Mouse (Mus musculus) heart, embryonic 11.5 days (tissue): ENCODE data around the gene Trim28. TPM values are rescaled to one million over a fixed set of nuclear protein-coding genes. Genes with fewer than 3 reads are reported as not detected.

ENCODE experiments used
- ATAC-seq: fragments of 200-750 bp; cut with Nextera tagmentation; replicated peaks from 2 replicates; pipeline ENCODE4 v1.8.0; 2017; ENCODE audit warnings: moderate library complexity; ENCODE audit not compliant: insufficient number of reproducible peaks, low FRiP score, low TSS enrichment
- H3K27ac ChIP-seq: fragments of 300-500 bp; sonication (generic); 2 replicates; pipeline ENCODE4 v1.5.1; 2014; ENCODE audit warnings: mild to moderate bottlenecking, low read depth, low read length
- H3K27me3 ChIP-seq: fragments of 300-500 bp; sonication (generic); 2 replicates; pipeline ENCODE4 v1.6.1; 2014; ENCODE audit warnings: mild to moderate bottlenecking, low read length, mixed read lengths; ENCODE audit not compliant: control insufficient read depth, insufficient read depth
- H3K36me3 ChIP-seq: fragments of 300-500 bp; sonication (generic); 2 replicates; pipeline ENCODE4 v1.6.1; 2014; ENCODE audit warnings: mild to moderate bottlenecking, low read length, moderate library complexity, mixed read lengths; ENCODE audit not compliant: control insufficient read depth, insufficient read depth
- H3K4me1 ChIP-seq: fragments of 300-500 bp; sonication (generic); 2 replicates; pipeline ENCODE4 v1.6.1; 2014; ENCODE audit warnings: low read length; ENCODE audit not compliant: control insufficient read depth, insufficient read depth
- H3K4me2 ChIP-seq: fragments of 300-500 bp; sonication (generic); 2 replicates; pipeline ENCODE4 v1.6.1; 2014; ENCODE audit warnings: mild to moderate bottlenecking, moderate library complexity
- H3K4me3 ChIP-seq: fragments of 300-500 bp; sonication (generic); 2 replicates; pipeline ENCODE4 v1.5.1; 2014; ENCODE audit warnings: low read depth, low read length
- H3K9ac ChIP-seq: fragments of 300-500 bp; sonication (generic); 2 replicates; pipeline ENCODE4 v1.6.1; 2014; ENCODE audit warnings: mild to moderate bottlenecking, low read depth, low read length, moderate library complexity
- H3K9me3 ChIP-seq: fragments of 300-500 bp; sonication (generic); replicated peaks from 2 replicates; pipeline ENCODE4 v1.6.1; 2016; ENCODE audit warnings: low read length; ENCODE audit not compliant: control insufficient read depth
- WGBS: fragments of 180-500 bp; shearing (Covaris S2); extraction: QIAGEN DNeasy Blood & Tissue Kit; methylation state at CpG from one replicate; pipeline ENCODE4 v1.1.7; 2014; ENCODE audit not compliant: insufficient replicate concordance; 5-methylcytosine and 5-hydroxymethylcytosine counted together
- polyA plus RNA-seq: library from polyadenylated mRNA; unstranded; fragments of >200 nt; fragmentation: Nextera tagmentation; extraction: Ambion mirVana; gene quantifications from 2 replicates; pipeline ENCODE4 v1.2.1, GENCODE M21; 2014

Gene Trim28
- polyA plus RNA-seq, 1 experiment from 2014 or later, result 256 TPM

DNA sequence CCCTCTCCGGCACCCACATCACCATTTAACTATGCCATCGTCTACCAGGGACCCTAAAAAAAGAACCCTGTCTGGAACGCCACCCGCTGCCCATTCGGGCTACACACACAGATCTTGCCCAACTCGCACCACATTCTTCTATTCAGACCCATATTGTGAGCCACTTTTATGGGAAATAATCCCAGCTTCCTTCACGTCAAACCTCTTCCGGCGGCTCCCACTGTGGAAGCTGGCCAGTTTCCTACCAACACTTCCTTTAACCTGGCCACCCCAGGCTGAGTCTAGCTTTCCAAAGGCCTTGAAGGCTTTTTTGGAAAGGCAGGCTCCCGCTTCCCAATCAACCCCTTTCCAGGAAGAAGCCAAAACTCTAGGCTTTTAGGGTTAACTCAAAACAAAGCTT is 7.6 kb downstream of the Trim28 start:
- H3K4me2 ChIP-seq, result no peak overlapping the region
- peaks cover 14% of the 10 kb centered on the region for H3K27me3 ChIP-seq
- no peak for ATAC-seq
- H3K36me3 ChIP-seq, result no peaks in the 10 kb centered on the region
- no peak overlapping the region for H3K4me3 ChIP-seq
- WGBS, result 84% methylated on average over 10 of the region's 10 CpGs
- H3K9me3 ChIP-seq, result no peaks in the 10 kb centered on the region
- no peak overlapping the region for H3K9ac ChIP-seq
- peaks cover 13% of the 10 kb centered on the region; the same call in 1 of the 2 replicates for H3K4me1 ChIP-seq
- H3K27ac ChIP-seq, result no peak overlapping the region

DNA sequence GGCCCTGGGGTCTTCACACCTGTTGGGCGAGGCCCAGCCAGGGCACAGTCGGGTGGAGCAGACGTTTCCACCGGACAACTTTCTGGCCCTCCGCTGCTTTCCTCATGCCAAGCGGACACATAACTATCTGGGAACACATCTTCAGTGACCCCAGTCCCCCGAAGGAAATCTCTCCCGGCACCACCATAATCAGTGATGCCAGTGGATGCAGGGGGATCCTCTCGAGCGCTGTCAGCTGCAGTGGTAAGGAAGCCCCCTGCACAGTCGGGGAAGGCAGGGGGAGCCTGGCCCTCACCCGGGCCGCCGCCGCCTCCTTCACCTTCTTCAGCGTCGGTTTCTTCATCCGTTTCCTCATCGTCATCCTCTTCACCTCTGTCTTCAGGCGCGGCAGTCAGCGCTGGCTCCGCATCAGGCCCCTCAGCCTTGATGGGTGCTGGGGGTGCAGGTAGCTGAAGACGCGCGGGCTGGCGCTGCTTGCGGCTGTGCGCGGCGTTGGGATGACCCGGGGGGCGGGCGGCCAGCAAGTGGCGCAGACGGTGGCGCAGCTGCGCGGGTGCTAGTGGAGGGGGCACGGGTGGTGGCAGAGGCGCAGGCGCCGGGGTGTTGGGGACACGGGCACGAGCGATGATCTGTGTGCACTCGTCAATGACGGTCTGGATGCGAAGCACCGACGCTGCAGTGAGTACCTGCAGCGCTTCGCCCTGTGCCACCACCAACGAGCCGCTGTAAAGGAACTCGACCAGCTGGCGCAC is 8.6 kb downstream of the Trim28 start:
- Histone ChIP-seq H3K36me3 (no peaks in the 10 kb centered on the region), H3K9me3 (no peaks in the 10 kb centered on the region), H3K4me2 (peak overlapping the region; percentile 44), H3K9ac (peak overlapping the region; percentile 58; the same call in 1 of the 2 replicates), H3K4me3 (peak overlapping the region; percentile 19; the same call in 1 of the 2 replicates), H3K4me1 (peaks cover 13% of the 10 kb centered on the region; the same call in 1 of the 2 replicates), H3K27ac (no peak overlapping the region), H3K27me3 (peaks cover 14% of the 10 kb centered on the region)
- 30% methylated on average over 57 of the region's 57 CpGs for WGBS
- no peak for ATAC-seq

DNA sequence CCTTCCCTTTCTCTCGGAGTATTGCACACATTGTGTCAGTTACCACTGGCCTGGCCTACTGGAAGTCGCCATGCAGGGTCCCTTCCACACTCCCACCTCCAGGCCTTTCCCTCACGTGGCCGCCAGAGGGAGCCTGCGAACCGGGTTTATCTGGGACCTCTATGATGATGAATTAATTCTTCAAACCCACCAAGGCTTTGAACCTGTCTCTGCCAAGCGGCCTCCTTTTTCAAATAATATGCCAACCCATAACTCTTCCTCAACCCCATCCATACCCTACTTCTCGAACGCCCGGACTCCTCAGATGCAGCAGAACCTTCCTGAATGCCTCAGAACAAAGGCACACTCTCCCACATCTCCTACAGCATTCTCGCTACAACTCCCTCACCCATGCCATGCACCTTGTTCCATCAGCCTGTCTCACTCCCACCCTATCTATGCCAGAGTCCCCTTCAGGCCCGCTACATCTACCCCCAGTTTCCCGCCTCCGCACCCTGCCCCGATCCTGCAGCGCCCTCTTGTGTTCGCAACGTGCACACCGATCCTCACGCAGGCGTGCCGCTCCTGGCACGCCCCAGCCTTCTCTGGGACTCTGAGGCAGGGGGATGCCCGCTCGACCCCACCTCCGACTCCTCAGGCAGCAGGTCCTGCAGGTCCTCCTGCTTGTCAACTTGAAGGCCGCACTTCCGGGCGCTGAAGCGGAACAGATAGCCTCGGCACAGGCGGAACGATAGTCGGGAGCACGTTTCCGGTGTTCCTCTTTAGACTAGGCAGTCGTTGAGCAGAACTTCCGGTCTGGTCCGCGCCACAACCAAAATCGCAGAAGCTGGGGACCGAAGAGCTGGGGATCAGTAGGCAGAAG is 10.5 kb downstream of the Trim28 start:
- peaks cover 13% of the 10 kb centered on the region; the same call in 1 of the 2 replicates for H3K4me1 ChIP-seq
- peaks cover 14% of the 10 kb centered on the region for H3K27me3 ChIP-seq
- peak overlapping the region; percentile 70 for H3K4me3 ChIP-seq
- peak overlapping the region; percentile 93 for H3K4me2 ChIP-seq
- peak overlapping the region; percentile 91 for H3K9ac ChIP-seq
- H3K9me3 ChIP-seq, result no peaks in the 10 kb centered on the region
- WGBS, result 1% methylated on average over 42 of the region's 42 CpGs
- ATAC-seq, result peak; percentile 81
- no peaks in the 10 kb centered on the region for H3K36me3 ChIP-seq
- peak overlapping the region; percentile 94 for H3K27ac ChIP-seq

DNA sequence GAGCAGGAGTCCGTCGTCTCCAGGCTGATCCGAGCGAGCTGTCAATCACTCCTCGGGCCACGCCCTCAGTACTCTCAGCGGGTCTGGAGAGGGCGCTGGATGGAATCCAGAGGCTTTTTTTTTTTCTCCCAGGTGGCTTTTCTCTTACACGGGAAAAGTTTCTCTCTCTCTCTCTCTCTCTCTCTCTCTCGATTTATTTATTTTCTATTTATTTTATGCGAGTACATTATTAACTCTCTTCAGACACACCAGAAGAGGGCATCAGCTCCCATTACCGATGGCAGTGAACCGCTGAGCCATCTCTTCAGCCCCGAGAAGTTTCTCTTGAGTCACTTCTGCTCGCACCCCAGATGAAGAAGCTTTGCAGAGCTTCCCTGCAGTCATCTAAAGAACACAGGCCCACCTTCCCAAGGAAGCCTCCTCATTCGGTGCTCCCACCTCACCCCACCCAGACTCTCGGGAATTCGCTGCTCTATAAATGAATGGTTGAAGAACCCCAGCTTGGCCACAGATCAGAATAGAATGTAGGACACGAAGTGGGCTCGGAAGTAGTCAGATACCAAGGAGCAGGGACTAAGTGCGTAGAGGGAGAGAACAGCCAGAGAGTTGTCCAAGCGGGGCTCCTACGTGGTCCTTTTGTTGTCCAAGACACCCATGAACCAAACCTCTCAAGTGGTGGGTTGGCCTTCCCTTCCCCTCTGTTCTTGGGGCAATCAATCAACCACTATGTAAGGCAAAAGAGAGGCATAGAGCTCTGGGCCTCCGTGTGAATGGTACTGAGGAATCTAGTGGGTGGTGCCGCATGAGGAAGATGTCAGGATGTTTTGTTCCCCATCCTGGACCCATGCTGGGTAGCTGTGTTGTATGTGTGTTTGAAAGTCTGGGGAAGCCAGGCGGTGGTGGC is 11.3 kb downstream of the Trim28 start, which contains the start of gene Zbtb45:
Zbtb45 (minus strand) TSS at position 30 of the 904 bp plus-strand sequence.
- no peaks in the 10 kb centered on the region for H3K36me3 ChIP-seq
- 15% methylated on average over 26 of the region's 26 CpGs for WGBS
- peak within 1 kb of the TSS; percentile 70 for H3K4me3 ChIP-seq
- H3K4me1 ChIP-seq, result peaks cover 13% of the 10 kb centered on the region; the same call in 1 of the 2 replicates
- peaks cover 14% of the 10 kb centered on the region for H3K27me3 ChIP-seq
- no peak; the same call in 1 of the 2 replicates for ATAC-seq
- peak within 1 kb of the TSS; percentile 94 for H3K27ac ChIP-seq
- H3K9me3 ChIP-seq, result no peaks in the 10 kb centered on the region
- peak within 1 kb of the TSS; percentile 93 for H3K4me2 ChIP-seq
- H3K9ac ChIP-seq, result peak within 1 kb of the TSS; percentile 91

DNA sequence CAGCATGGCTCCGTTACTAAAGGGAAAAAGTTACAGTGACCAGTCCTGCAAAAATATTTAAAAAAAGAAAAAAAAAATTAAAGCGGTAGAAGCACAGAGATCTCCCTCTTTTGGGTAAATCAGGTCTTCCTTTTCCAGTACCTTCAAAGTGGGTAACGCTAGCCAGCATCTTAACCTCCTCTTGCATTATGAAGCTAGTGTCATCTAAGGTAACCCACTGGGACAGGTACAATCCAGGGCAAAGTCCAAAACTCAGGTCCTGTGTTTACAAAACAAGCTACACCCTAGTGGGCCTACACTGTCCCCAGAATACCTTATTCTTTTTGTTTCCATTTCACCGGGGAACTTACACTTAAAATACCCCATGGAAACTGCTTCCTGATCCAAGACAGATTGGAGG is 14.8 kb downstream of the Trim28 start:
- Histone ChIP-seq H3K4me2 (no peak overlapping the region), H3K36me3 (no peaks in the 10 kb centered on the region), H3K9ac (no peak overlapping the region), H3K27ac (no peak overlapping the region), H3K27me3 (no peaks in the 10 kb centered on the region), H3K4me3 (no peak overlapping the region), H3K4me1 (peaks cover 6% of the 10 kb centered on the region; the same call in 1 of the 2 replicates), H3K9me3 (no peaks in the 10 kb centered on the region)
- ATAC-seq, result no peak
- 59% methylated on average over 4 of the region's 4 CpGs for WGBS

DNA sequence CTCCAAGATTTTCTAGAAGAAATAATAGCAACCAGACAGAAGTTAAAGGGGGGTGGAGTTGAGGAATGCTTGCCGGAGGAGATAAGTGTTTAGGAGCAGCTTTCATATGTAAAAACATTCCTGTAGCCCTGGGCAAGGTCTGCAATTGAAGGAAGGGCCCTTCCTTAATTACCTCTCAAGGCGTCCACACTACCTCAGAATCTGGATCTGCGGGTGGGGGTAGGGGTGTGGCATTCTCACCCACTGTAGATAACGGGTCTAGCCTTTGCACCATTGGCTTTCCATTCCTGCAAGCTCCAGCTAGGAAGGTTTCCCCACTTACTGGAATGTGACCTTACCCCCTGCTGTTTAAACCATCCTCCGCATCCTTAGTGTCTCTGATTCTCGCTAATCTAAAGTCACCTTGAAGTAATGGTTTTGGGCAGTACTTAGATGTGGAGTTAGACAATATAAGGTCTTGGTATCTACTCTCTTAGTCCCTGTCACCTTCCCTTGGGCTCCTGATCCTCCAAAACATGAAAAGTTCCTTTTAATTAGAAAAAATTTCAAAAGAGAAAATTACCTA is 15.4 kb downstream of the Trim28 start:
- Histone ChIP-seq H3K27ac (no peak overlapping the region), H3K4me3 (no peak overlapping the region), H3K4me1 (peaks cover 6% of the 10 kb centered on the region; the same call in 1 of the 2 replicates), H3K9ac (no peak overlapping the region), H3K36me3 (no peaks in the 10 kb centered on the region), H3K9me3 (no peaks in the 10 kb centered on the region), H3K27me3 (no peaks in the 10 kb centered on the region), H3K4me2 (no peak overlapping the region)
- 26% methylated on average over 6 of the region's 6 CpGs for WGBS
- ATAC-seq, result no peak

DNA sequence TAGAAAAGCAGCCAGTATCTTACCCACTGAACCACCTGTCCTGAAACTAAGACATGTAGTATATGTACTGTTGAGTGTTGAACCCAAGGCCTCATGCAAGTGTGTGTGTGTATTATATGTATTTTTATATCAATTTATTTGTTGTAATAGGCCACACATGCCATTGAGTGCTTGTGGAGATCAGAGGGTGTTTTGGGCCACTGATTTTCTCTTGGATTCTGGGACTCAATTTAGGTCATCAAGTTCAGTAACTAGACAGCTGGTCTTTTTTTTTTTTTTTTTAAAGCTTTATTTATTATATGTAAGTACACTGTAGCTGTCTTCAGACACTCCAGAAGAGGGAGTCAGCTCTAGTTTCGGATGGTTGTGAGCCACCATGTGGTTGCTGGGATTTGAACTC is 16.3 kb downstream of the Trim28 start:
- WGBS, result 78% methylated on average over 1 of the region's 1 CpGs
- H3K9me3 ChIP-seq, result no peaks in the 10 kb centered on the region
- H3K4me3 ChIP-seq, result no peak overlapping the region
- H3K36me3 ChIP-seq, result no peaks in the 10 kb centered on the region
- no peak for ATAC-seq
- no peak overlapping the region for H3K9ac ChIP-seq
- no peak overlapping the region for H3K4me2 ChIP-seq
- no peak overlapping the region for H3K27ac ChIP-seq
- H3K4me1 ChIP-seq, result peaks cover 5% of the 10 kb centered on the region; the same call in 1 of the 2 replicates
- H3K27me3 ChIP-seq, result no peaks in the 10 kb centered on the region
